In the genomic region with DNA sequence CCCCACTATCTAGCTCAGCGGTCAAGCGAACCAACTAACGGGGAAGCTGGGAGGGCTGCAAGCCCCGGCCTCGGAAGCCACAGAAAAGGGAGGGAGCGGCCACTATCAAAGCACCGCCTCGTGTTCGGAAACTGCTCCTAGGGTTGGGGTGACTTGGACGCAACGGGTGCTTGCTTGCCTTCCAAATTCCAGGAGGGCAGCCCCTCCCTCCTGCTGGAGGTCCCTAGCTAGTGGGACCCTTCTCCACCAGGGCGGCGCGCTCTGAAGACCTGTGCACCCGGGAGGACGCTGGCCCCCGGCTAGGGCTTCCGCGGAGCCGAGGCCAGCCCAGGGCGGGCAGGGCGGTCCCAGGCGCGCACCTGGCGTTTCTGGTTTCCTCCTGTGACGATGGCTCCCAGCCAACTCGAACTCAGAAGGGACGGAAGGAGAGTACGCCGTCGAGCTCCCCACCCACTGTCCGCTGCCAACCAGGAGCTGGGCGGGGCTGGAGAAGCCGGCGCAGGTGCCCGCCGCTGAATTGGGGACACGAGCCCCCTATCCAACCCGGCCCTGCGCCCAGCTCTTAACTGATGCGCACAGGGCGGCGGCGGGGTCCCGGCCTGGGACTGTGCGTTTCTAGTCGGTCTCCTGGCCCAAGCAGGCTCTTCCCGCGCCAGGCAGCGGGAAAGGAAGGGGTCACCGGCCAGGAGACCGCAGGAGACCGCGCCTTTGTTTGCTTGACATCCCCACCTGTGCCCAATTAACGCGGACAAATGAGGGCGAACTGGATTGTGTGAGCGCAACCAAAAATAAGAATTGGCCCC, we compare ENCODE assay signal across 8 mouse cellular contexts. TPM values are rescaled to one million over a fixed set of nuclear protein-coding genes. Genes with fewer than 3 reads are reported as not detected.
A peak's percentile ranks its signal among the peaks of the same experiment; 100 is the strongest.
DNase-seq lines count a peak whose midpoint lies in the region; ATAC-seq and TF ChIP-seq lines count a peak whose summit lies in the region.

No protein-coding gene starts in this region.

- DNase-seq in gastrocnemius, postnatal 10 days: peak; percentile 33
- no peak for DNase-seq in gastrocnemius, adult 8-10 months (ENCODE audit: low spot score in 2 of 2)
- DNase-seq in embryo, embryonic 10.5 days (ENCODE audit: low spot score): peak; percentile 58
- peak; percentile 13 for DNase-seq in heart, postnatal 0 days (ENCODE audit: low spot score)
- peak; percentile 88 to 93 for DNase-seq in kidney, postnatal 25 days
- peak; percentile 52 to 64 for DNase-seq in spleen, adult 18-20 months
- DNase-seq in MN1 (ENCODE audit: low spot score): no peak

- H3K9ac ChIP-seq in heart, postnatal 0 days (replicated peaks; ENCODE audit: low read depth, low read length): peak overlapping the region; percentile 27

- H3K9me3 ChIP-seq in heart, postnatal 0 days (replicated peaks; ENCODE audit: control insufficient read depth, low read length): no peaks in the 10 kb centered on the region
- H3K9me3 ChIP-seq in megakaryocyte, embryonic 14.5 days: no peaks in the 10 kb centered on the region

- 1% methylated on average over 58 of the region's 58 CpGs for WGBS in heart, postnatal 0 days

- peak overlapping the region; percentile 14; the same call in 1 of the 2 replicates for H3K27ac ChIP-seq in heart, postnatal 0 days (ENCODE audit: low read depth)

- peak overlapping the region; percentile 48 for H3K4me3 ChIP-seq in heart, postnatal 0 days (ENCODE audit: low read depth, low read length)
- peak overlapping the region; percentile 91 for H3K4me3 ChIP-seq in megakaryocyte, embryonic 14.5 days (replicated peaks)

- peak; percentile 72 for ATAC-seq in heart, postnatal 0 days (ENCODE audit: insufficient read depth, low read depth)

- TF ChIP-seq CTCF in heart, postnatal 0 days (IDR thresholded peaks at IDR 0.05; ENCODE audit: low read depth): peak; percentile 17

- peaks cover 12% of the 10 kb centered on the region; the same call in 1 of the 2 replicates for H3K4me1 ChIP-seq in heart, postnatal 0 days (ENCODE audit: control insufficient read depth, insufficient read depth)
- H3K4me1 ChIP-seq in megakaryocyte, embryonic 14.5 days: peaks cover 41% of the 10 kb centered on the region

- TF ChIP-seq EP300 in heart, postnatal 0 days (IDR thresholded peaks at IDR 0.05; ENCODE audit: low read depth): no peak

- H3K36me3 ChIP-seq in heart, postnatal 0 days (replicated peaks; ENCODE audit: control insufficient read depth, insufficient read depth, low read length): no peaks in the 10 kb centered on the region
- H3K36me3 ChIP-seq in megakaryocyte, embryonic 14.5 days (replicated peaks; ENCODE audit: low read length): no peaks in the 10 kb centered on the region

- peak overlapping the region; percentile 84 for H3K4me2 ChIP-seq in heart, postnatal 0 days (ENCODE audit: low read depth, low read length)

- no peaks in the 10 kb centered on the region for H3K27me3 ChIP-seq in heart, postnatal 0 days (ENCODE audit: control insufficient read depth, insufficient read depth, low read length)
- H3K27me3 ChIP-seq in megakaryocyte, embryonic 14.5 days (replicated peaks): peaks cover 37% of the 10 kb centered on the region

RNA-seq across cellular contexts. Expression of a gene that starts 18.5 kb away (rescaled TPM):
- total RNA-seq in gastrocnemius, postnatal 10 days (2021): not detected
- not detected for total RNA-seq in gastrocnemius, adult 8-10 months (2022)
- total RNA-seq in heart, postnatal 0 days (2014; rRNA removed; ENCODE audit: low replicate concordance): not detected in 2 replicates
- polyA plus RNA-seq in heart, postnatal 0 days (2015; fragmentation: Nextera tagmentation; extraction: Ambion mirVana): 0.08 TPM in 1 of 2 replicates, not detected in the other
- not detected in 2 replicates for polyA plus RNA-seq in megakaryocyte, embryonic 14.5 days (2012; ENCODE audit: insufficient read depth, low replicate concordance)

RNA-seq across cellular contexts. Expression of a gene that starts 32.1 kb away (rescaled TPM):
- total RNA-seq in gastrocnemius, postnatal 10 days (2021): 1 to 10 TPM; 3.0 to 5.8 TPM
- total RNA-seq in gastrocnemius, adult 8-10 months (2022): 1 to 10 TPM; 2.1 to 4.2 (median 2.4) TPM
- 6.7 and 14.6 TPM in 2 replicates for total RNA-seq in heart, postnatal 0 days (2014; rRNA removed; ENCODE audit: low replicate concordance)
- 3.8 and 4.3 TPM in 2 replicates for polyA plus RNA-seq in heart, postnatal 0 days (2015; fragmentation: Nextera tagmentation; extraction: Ambion mirVana)
- polyA plus RNA-seq in megakaryocyte, embryonic 14.5 days (2012; ENCODE audit: insufficient read depth, low replicate concordance): 1.6 and 2.1 TPM in 2 replicates

RNA-seq across cellular contexts. Expression of a gene that starts 51.7 kb away (rescaled TPM):
- total RNA-seq in gastrocnemius, postnatal 10 days (2021): under 1 TPM in 1 of 2 experiments, not detected in 1; 0.36 TPM
- total RNA-seq in gastrocnemius, adult 8-10 months (2022): not detected
- total RNA-seq in heart, postnatal 0 days (2014; rRNA removed; ENCODE audit: low replicate concordance): 2.2 TPM in 1 of 2 replicates, not detected in the other
- polyA plus RNA-seq in heart, postnatal 0 days (2015; fragmentation: Nextera tagmentation; extraction: Ambion mirVana): 0.88 and 1.00 TPM in 2 replicates
- 2.9 TPM in 1 of 2 replicates, not detected in the other for polyA plus RNA-seq in megakaryocyte, embryonic 14.5 days (2012; ENCODE audit: insufficient read depth, low replicate concordance)

RNA-seq across cellular contexts. Expression of a gene that starts 52.6 kb away (rescaled TPM):
- total RNA-seq in gastrocnemius, postnatal 10 days (2021): under 1 TPM; 0.14 to 0.16 TPM
- total RNA-seq in gastrocnemius, adult 8-10 months (2022): not detected
- not detected in 2 replicates for total RNA-seq in heart, postnatal 0 days (2014; rRNA removed; ENCODE audit: low replicate concordance)
- not detected in 2 replicates for polyA plus RNA-seq in heart, postnatal 0 days (2015; fragmentation: Nextera tagmentation; extraction: Ambion mirVana)
- 0.83 and 1.3 TPM in 2 replicates for polyA plus RNA-seq in megakaryocyte, embryonic 14.5 days (2012; ENCODE audit: insufficient read depth, low replicate concordance)

Comparison
In these comparisons a context has a peak if more than half of its experiments do, and no peak if none do; other contexts are left out.
1. DNase-seq: peak in gastrocnemius, postnatal 10 days (single experiment), embryo, embryonic 10.5 days (single experiment), heart, postnatal 0 days (single experiment), kidney, postnatal 25 days (2 of 2) and spleen, adult 18-20 months (2 of 2); none in gastrocnemius, adult 8-10 months (0 of 2) and MN1 (single experiment).